Mouse (Mus musculus) liver, embryonic 14.5 days (tissue): ENCODE data around the gene Psma1. TPM values are rescaled to one million over a fixed set of nuclear protein-coding genes. Genes with fewer than 3 reads are reported as not detected.

ENCODE experiments used
- ATAC-seq: fragments of 200-750 bp; cut with Nextera tagmentation; 2 replicates; pipeline ENCODE4 v1.8.0; 2017; ENCODE audit warnings: moderate number of reproducible peaks, mild to moderate bottlenecking, moderate library complexity; ENCODE audit not compliant: insufficient read depth
- DNase-seq, 3 experiments: peaks; one replicate each; pipeline ENCODE4 v3.0.0-alpha.2; 2012 to 2013; ENCODE audit warnings: low read depth in 3 of 3, low spot score in 3 of 3
- H3K27ac ChIP-seq: fragments of 300-500 bp; sonication (generic); 2 replicates; pipeline ENCODE4 v1.5.1; 2014; ENCODE audit warnings: moderate library complexity, mild to moderate bottlenecking, control low read depth, inconsistent platforms
- H3K27me3 ChIP-seq: fragments of 300-500 bp; sonication (generic); 2 replicates; pipeline ENCODE4 v1.6.1; 2014; ENCODE audit warnings: mild to moderate bottlenecking, low read length, moderate library complexity; ENCODE audit not compliant: control insufficient read depth, insufficient read depth
- H3K36me3 ChIP-seq: fragments of 300-500 bp; sonication (generic); replicated peaks from 2 replicates; pipeline ENCODE4 v1.6.1; 2014; ENCODE audit warnings: low read depth; ENCODE audit not compliant: control insufficient read depth, insufficient read depth
- H3K4me1 ChIP-seq, 2 experiments: fragments of 200-500 bp in 1 of 2; fragments of 300-500 bp in 1 of 2; sonication (generic) in 1 of 2; replicated peaks; 2 replicates each; pipeline ENCODE4 v1.6.1; 2012 to 2014; ENCODE audit warnings: antibody characterized with exemption in 1 of 2, inconsistent platforms in 1 of 2, low read length in 1 of 2; ENCODE audit not compliant: control insufficient read depth in 2 of 2, insufficient read depth in 2 of 2
- H3K4me2 ChIP-seq: fragments of 300-500 bp; sonication (generic); 2 replicates; pipeline ENCODE4 v1.6.1; 2014; ENCODE audit warnings: low read depth, mild to moderate bottlenecking, control low read depth, moderate library complexity
- H3K4me3 ChIP-seq, 2 experiments: fragments of 200-500 bp in 1 of 2; fragments of 300-500 bp in 1 of 2; sonication (generic) in 1 of 2; 2 replicates each; pipeline ENCODE4 v1.5.1; 2012 to 2014; ENCODE audit warnings: low read depth in 2 of 2, low read length in 2 of 2, mild to moderate bottlenecking in 2 of 2, control low read depth in 1 of 2, inconsistent platforms in 1 of 2, moderate library complexity in 1 of 2; ENCODE audit not compliant: insufficient read depth in 1 of 2
- H3K9ac ChIP-seq: fragments of 300-500 bp; sonication (generic); replicated peaks from 2 replicates; pipeline ENCODE4 v1.6.1; 2014; ENCODE audit warnings: mild to moderate bottlenecking, control low read depth, moderate library complexity
- H3K9me3 ChIP-seq: fragments of 300-500 bp; sonication (generic); 2 replicates; pipeline ENCODE4 v1.6.1; 2016; ENCODE audit warnings: low read length, mixed read lengths; ENCODE audit not compliant: control insufficient read depth
- CTCF ChIP-seq: IDR thresholded peaks from 2 replicates; pipeline ENCODE4 v1.5.1; 2016; ENCODE audit warnings: antibody characterized with exemption, low read depth, control low read depth
- EP300 ChIP-seq: IDR thresholded peaks from 2 replicates; pipeline ENCODE4 v1.6.1; 2016; ENCODE audit warnings: antibody characterized with exemption, low read depth
- WGBS: fragments of 180-500 bp; shearing (Covaris S2); extraction: QIAGEN DNeasy Blood & Tissue Kit; methylation state at CpG from one replicate; pipeline ENCODE4 v1.1.7; 2014; ENCODE audit not compliant: insufficient replicate concordance; 5-methylcytosine and 5-hydroxymethylcytosine counted together
- polyA plus RNA-seq, 2 experiments: library from polyadenylated mRNA; depleted of rRNA in 1 of 2; stranded (reverse) in 1 of 2; unstranded in 1 of 2; fragments of >200 nt; fragmentation: Nextera tagmentation in 1 of 2; extraction: Ambion mirVana in 1 of 2; gene quantifications; 2 replicates each; pipeline versions ENCODE4 v1.2.1 to v1.2.3; 2012 to 2014

Gene Psma1
- polyA plus RNA-seq, 2 experiments = 146 to 289 TPM

DNA sequence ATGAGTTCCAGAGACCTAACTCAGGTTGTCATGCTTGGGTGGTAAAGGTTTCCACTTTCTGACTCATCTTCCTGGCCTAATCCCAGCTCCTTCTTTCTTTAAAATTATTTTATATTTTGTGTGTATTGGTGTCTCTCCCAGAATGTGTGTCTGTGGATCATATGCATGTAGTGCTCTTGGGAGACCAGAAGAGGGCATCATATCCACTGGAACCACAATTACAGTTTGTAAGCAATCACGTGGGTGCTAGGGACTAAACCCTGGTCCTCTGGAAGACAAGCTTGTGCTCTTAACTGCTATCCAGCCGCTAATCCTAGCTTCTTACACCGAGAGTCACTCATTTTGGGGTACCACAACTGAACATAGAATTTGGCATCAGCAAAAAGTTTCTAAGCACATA lies 24.2 kb downstream of the Psma1 start:
- no peak overlapping the region for H3K4me2 ChIP-seq
- H3K27me3 ChIP-seq = no peaks in the 10 kb centered on the region
- WGBS = 85% methylated on average over 3 of the region's 3 CpGs
- no peak overlapping the region for H3K27ac ChIP-seq
- H3K9ac ChIP-seq = no peak overlapping the region
- H3K36me3 ChIP-seq = peaks cover 27% of the 10 kb centered on the region
- no peaks in the 10 kb centered on the region for H3K9me3 ChIP-seq
- DNase-seq (no peak), ATAC-seq (no peak)
- peaks cover 0 to 5% of the 10 kb centered on the region in 2 experiments; a peak in 1 of 4 replicates for H3K4me1 ChIP-seq
- H3K4me3 ChIP-seq = no peak overlapping the region
- no peak for TF ChIP-seq EP300
- TF ChIP-seq CTCF = peak; percentile 46; the same call in 1 of the 2 replicates

DNA sequence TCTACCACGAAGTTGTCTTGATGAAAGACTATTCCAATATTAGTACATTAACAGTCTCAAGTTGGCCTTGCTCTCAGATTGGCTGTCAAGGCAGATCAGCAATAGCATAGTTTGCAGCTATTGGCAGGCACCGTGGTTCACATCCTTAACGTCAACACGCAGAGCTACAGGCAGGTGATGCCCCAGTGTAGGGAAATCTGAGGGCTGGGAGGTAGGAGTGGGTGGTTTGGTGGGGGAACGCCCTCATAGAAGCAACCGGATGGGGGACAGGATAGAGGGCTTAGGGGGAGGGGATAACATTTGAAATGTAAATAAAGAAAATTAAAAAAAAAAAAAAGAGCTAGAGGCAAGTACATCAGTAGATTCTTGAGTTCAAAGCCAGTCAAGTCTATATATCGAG lies 41.9 kb downstream of the Psma1 start:
- ATAC-seq = no peak
- H3K9me3 ChIP-seq = no peaks in the 10 kb centered on the region
- WGBS = 69% methylated on average over 7 of the region's 7 CpGs
- H3K4me3 ChIP-seq = no peak overlapping the region
- no peaks in the 10 kb centered on the region for H3K4me1 ChIP-seq
- no peak overlapping the region for H3K9ac ChIP-seq
- H3K4me2 ChIP-seq = no peak overlapping the region
- peaks cover 19% of the 10 kb centered on the region for H3K36me3 ChIP-seq
- no peak for DNase-seq
- H3K27me3 ChIP-seq = no peaks in the 10 kb centered on the region
- no peak overlapping the region for H3K27ac ChIP-seq
- TF ChIP-seq CTCF (no peak), EP300 (no peak)

- H3K4me3 ChIP-seq = no peak overlapping the region
- no peak overlapping the region for H3K27ac ChIP-seq
- TF ChIP-seq EP300 (no peak), CTCF (peak; percentile 11; the same call in 1 of the 2 replicates)
- H3K9me3 ChIP-seq = no peaks in the 10 kb centered on the region
- H3K36me3 ChIP-seq = peaks cover 16% of the 10 kb centered on the region
- no peak overlapping the region for H3K4me2 ChIP-seq
- DNase-seq (no peak), ATAC-seq (no peak)
- H3K9ac ChIP-seq = no peak overlapping the region
- WGBS = 72% methylated on average over 7 of the region's 7 CpGs
- H3K27me3 ChIP-seq = no peaks in the 10 kb centered on the region
- no peaks in the 10 kb centered on the region for H3K4me1 ChIP-seq
Measured at GRCm38 (mm10) chr7:114232982-114233381, 42.9 kb downstream of the Psma1 start.

- Histone ChIP-seq H3K9ac (no peak overlapping the region), H3K36me3 (peaks cover 16% of the 10 kb centered on the region)
- no peak for ATAC-seq
Measured at GRCm38 (mm10) chr7:114231857-114232256, 44.1 kb downstream of the Psma1 start.

DNA sequence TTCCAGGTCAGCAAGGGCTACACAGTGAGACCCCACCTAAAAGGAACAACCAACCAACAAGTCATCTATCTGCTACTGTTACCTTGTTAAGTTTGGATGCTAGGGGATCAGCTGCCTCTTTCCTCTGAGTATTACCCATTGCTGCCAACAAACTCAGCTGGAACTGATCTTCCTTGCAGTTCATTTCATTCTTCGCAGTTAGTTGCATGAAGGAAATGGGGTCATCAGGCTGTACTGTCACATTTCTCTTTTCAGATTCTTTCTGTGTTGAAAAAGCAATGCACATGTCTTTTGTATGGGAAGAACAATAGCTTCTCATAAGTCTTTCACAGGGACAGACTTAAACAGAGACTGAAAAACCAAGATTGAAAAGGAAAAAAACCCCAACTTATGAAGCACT lies 49.4 kb downstream of the Psma1 start:
- no peaks in the 10 kb centered on the region for H3K27me3 ChIP-seq
- peaks cover 15% of the 10 kb centered on the region for H3K36me3 ChIP-seq
- TF ChIP-seq EP300 (no peak), CTCF (no peak)
- no peaks in the 10 kb centered on the region for H3K4me1 ChIP-seq
- H3K4me3 ChIP-seq = no peak overlapping the region
- H3K4me2 ChIP-seq = no peak overlapping the region
- DNase-seq (no peak), ATAC-seq (no peak)
- no peak overlapping the region for H3K9ac ChIP-seq
- H3K27ac ChIP-seq = no peak overlapping the region
- WGBS = 82% methylated on average over 1 of the region's 1 CpGs
- H3K9me3 ChIP-seq = no peaks in the 10 kb centered on the region

More at GRCm38 (mm10) chr7:114231857-114232256, 44.1 kb downstream of the Psma1 start:
- Histone ChIP-seq H3K4me3 (no peak overlapping the region), H3K27me3 (no peaks in the 10 kb centered on the region), H3K4me2 (no peak overlapping the region), H3K4me1 (no peaks in the 10 kb centered on the region), H3K9me3 (no peaks in the 10 kb centered on the region), H3K27ac (no peak overlapping the region)
- no peak for TF ChIP-seq EP300
- no peak for TF ChIP-seq CTCF
- DNase-seq = no peak
- WGBS = 81% methylated on average over 3 of the region's 3 CpGs
